Mouse (Mus musculus) embryonic facial prominence, embryonic 15.5 days (tissue): ENCODE measurements at regions not wholly inside any gene's neighbourhood (a gene's known extent, or its start where the extent isn't known, plus 50 kb on each side); places are given as distances from the start of the nearest gene placed in this dataset.

Experiments
- ATAC-seq: fragments of 200-750 bp; cut with Nextera tagmentation; 2 replicates; pipeline ENCODE4 v1.8.0; 2017; ENCODE audit warnings: low read depth, moderate TSS enrichment; ENCODE audit not compliant: insufficient number of reproducible peaks, low FRiP score, low TSS enrichment
- H3K27ac ChIP-seq: fragments of 300-500 bp; sonication (generic); replicated peaks from 2 replicates; pipeline ENCODE4 v1.5.1; 2015; ENCODE audit warnings: mild to moderate bottlenecking, inconsistent platforms
- H3K27me3 ChIP-seq: fragments of 300-500 bp; sonication (generic); 2 replicates; pipeline ENCODE4 v1.6.1; 2015; ENCODE audit warnings: inconsistent platforms
- H3K36me3 ChIP-seq: fragments of 300-500 bp; sonication (generic); 2 replicates; pipeline ENCODE4 v1.6.1; 2015; ENCODE audit warnings: mild to moderate bottlenecking, inconsistent platforms
- H3K4me1 ChIP-seq: fragments of 300-500 bp; sonication (generic); 2 replicates; pipeline ENCODE4 v1.6.1; 2015; ENCODE audit warnings: inconsistent platforms
- H3K4me2 ChIP-seq: fragments of 300-500 bp; sonication (generic); replicated peaks from 2 replicates; pipeline ENCODE4 v1.6.1; 2015; ENCODE audit warnings: mild to moderate bottlenecking, inconsistent platforms
- H3K4me3 ChIP-seq: fragments of 300-500 bp; sonication (generic); replicated peaks from 2 replicates; pipeline ENCODE4 v1.5.1; 2015; ENCODE audit warnings: mild to moderate bottlenecking, inconsistent platforms
- H3K9ac ChIP-seq: fragments of 300-500 bp; sonication (generic); 2 replicates; pipeline ENCODE4 v1.6.1; 2015; ENCODE audit warnings: inconsistent platforms
- H3K9me3 ChIP-seq: fragments of 300-500 bp; sonication (generic); replicated peaks from 2 replicates; pipeline ENCODE4 v1.6.1; 2016; ENCODE audit warnings: inconsistent platforms
- WGBS: fragments of 180-500 bp; shearing (Covaris S2); methylation state at CpG from one replicate; pipeline ENCODE4 v1.1.7; 2015; 5-methylcytosine and 5-hydroxymethylcytosine counted together

DNA sequence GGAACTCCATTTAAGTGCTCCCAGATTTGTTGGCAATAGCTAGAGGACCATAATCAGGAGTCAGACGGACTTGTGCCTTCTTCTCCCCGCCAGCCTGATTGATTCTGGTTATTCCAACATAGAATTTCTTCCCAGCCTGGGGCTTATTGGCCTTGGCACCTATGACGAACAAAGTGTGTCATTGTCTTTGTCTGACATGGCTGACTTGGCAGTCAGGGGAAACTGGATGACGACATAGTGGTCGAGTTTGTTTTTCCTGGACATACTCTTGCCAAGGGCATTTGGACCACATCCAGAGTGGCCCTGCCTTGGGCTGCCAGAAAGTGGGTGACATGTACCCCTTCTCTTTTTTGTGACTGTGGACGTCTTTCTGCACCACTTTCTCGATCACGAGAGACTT, 254.1 kb downstream of the Lmx1a start:
- H3K27ac ChIP-seq, result no peak overlapping the region
- H3K9ac ChIP-seq, result no peak overlapping the region
- ATAC-seq, result no peak
- no peaks in the 10 kb centered on the region for H3K9me3 ChIP-seq
- H3K27me3 ChIP-seq, result no peaks in the 10 kb centered on the region
- no peaks in the 10 kb centered on the region for H3K4me1 ChIP-seq
- no peak overlapping the region for H3K4me2 ChIP-seq
- H3K36me3 ChIP-seq, result no peaks in the 10 kb centered on the region
- 52% methylated on average over 8 of the region's 8 CpGs for WGBS
- H3K4me3 ChIP-seq, result no peak overlapping the region

GRCm38 (mm10) chr1:167945615-167946252, 256.7 kb downstream of the Lmx1a start:
- no peak for ATAC-seq
- Histone ChIP-seq H3K4me2 (no peak overlapping the region), H3K9me3 (no peaks in the 10 kb centered on the region), H3K27me3 (no peaks in the 10 kb centered on the region), H3K27ac (no peak overlapping the region), H3K36me3 (no peaks in the 10 kb centered on the region), H3K4me1 (no peaks in the 10 kb centered on the region), H3K9ac (no peak overlapping the region), H3K4me3 (no peak overlapping the region)
- 53% methylated on average over 9 of the region's 9 CpGs for WGBS

DNA sequence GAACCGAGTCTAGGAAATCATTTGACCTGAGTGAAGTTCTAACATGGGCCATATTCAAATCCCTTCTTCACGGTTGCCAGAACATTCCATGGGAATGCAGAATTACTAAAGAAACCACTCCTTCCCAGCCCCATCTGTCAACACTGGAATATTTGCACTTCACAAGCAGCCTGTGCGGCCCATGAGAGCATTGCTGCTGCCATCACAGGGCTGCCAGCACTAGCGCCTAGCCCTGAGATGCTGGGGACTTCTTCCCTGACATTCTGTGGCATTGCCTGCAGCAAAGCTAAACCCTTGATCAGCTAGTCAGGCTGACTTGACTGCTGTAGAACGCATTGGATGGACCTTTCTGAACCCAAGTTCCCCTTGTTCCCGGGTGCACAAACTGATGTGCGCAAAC, 258.8 kb downstream of the Lmx1a start:
- Histone ChIP-seq H3K36me3 (no peaks in the 10 kb centered on the region), H3K9me3 (no peaks in the 10 kb centered on the region), H3K4me2 (no peak overlapping the region), H3K27me3 (no peaks in the 10 kb centered on the region), H3K9ac (no peak overlapping the region), H3K4me1 (no peaks in the 10 kb centered on the region), H3K27ac (no peak overlapping the region), H3K4me3 (no peak overlapping the region)
- 62% methylated on average over 7 of the region's 7 CpGs for WGBS
- ATAC-seq, result no peak

DNA sequence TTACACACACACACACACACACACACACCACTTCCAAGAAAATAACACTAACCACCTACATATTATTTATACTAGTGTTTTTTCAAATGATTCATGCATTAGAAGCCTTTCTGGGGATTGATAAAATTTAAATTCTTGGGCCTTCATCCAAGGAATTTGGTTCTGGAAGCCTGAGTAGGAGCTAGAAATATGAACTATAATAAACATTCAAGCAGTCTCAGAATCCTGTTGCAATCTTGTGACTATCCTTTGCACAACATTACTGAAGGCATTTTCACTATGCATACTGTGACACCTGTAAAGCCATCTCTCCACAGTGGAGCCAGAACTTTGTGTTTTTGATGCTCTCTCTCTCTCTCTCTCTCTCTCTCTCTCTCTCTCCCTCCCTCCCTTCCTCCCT, 262.7 kb downstream of the Lmx1a start:
- no peaks in the 10 kb centered on the region for H3K36me3 ChIP-seq
- no peak overlapping the region for H3K9ac ChIP-seq
- H3K4me3 ChIP-seq, result no peak overlapping the region
- H3K27me3 ChIP-seq, result no peaks in the 10 kb centered on the region
- no peaks in the 10 kb centered on the region for H3K9me3 ChIP-seq
- no peak for ATAC-seq
- no peaks in the 10 kb centered on the region for H3K4me1 ChIP-seq
- no peak overlapping the region for H3K4me2 ChIP-seq
- H3K27ac ChIP-seq, result no peak overlapping the region

DNA sequence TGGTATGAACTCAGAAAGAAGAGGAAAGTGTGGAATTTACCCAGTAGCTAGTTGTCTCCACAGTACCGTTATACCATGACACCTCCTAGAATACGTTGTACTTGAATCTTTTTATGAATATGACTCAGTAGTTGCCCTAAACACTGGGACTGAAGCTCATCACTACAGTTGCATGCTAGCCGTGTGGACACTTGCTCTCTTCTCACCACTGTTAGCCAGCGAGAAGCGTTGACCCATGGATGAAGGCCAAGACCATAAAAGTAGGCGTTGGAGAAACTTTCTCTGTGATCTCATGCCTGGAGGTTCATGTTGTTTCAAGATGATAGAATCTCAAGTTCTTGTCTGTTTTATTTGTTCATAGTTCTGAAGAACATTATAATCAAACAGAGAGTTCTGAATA, 269.5 kb downstream of the Lmx1a start:
- Histone ChIP-seq H3K9me3 (no peaks in the 10 kb centered on the region), H3K9ac (no peak overlapping the region), H3K4me3 (no peak overlapping the region), H3K4me1 (no peaks in the 10 kb centered on the region), H3K27ac (no peak overlapping the region), H3K27me3 (no peaks in the 10 kb centered on the region), H3K36me3 (no peaks in the 10 kb centered on the region), H3K4me2 (no peak overlapping the region)
- 86% methylated on average over 6 of the region's 6 CpGs for WGBS
- ATAC-seq, result no peak

DNA sequence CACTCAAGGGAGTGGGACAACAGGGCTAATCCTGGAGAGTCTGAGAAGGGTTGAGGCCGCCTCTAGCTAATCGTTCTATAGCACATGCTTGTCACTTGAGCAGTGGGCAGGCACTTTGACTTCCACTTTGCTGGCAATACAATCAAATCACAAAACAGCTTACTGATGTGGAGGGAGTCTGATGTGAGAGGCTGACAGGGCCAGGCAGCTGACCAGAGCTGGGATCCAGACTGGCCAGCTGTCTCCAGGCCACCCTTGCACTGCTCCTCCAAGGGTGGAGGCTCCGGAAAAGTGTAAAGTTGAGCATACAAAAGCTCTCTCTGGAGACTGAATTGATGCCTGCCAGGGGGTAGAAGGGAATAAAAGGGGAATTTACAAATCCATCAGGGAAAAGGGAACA, 280.5 kb downstream of the Lmx1a start:
- H3K4me3 ChIP-seq, result no peak overlapping the region
- H3K36me3 ChIP-seq, result no peaks in the 10 kb centered on the region
- H3K9me3 ChIP-seq, result no peaks in the 10 kb centered on the region
- 73% methylated on average over 3 of the region's 3 CpGs for WGBS
- no peak overlapping the region for H3K4me2 ChIP-seq
- H3K9ac ChIP-seq, result no peak overlapping the region
- no peak overlapping the region for H3K27ac ChIP-seq
- H3K4me1 ChIP-seq, result no peaks in the 10 kb centered on the region
- ATAC-seq, result no peak
- no peaks in the 10 kb centered on the region for H3K27me3 ChIP-seq

GRCm38 (mm10) chr1:167969985-167970384, 280.9 kb downstream of the Lmx1a start:
- WGBS, result 57% methylated on average over 5 of the region's 5 CpGs
- no peak for ATAC-seq
- no peaks in the 10 kb centered on the region for H3K27me3 ChIP-seq
- no peak overlapping the region for H3K27ac ChIP-seq
- H3K36me3 ChIP-seq, result no peaks in the 10 kb centered on the region
- no peak overlapping the region for H3K4me2 ChIP-seq
- no peak overlapping the region for H3K4me3 ChIP-seq
- no peak overlapping the region for H3K9ac ChIP-seq
- H3K4me1 ChIP-seq, result no peaks in the 10 kb centered on the region
- H3K9me3 ChIP-seq, result no peaks in the 10 kb centered on the region

- Histone ChIP-seq H3K9ac (no peak overlapping the region), H3K4me1 (no peaks in the 10 kb centered on the region), H3K4me3 (no peak overlapping the region), H3K27ac (no peak overlapping the region), H3K36me3 (no peaks in the 10 kb centered on the region), H3K9me3 (no peaks in the 10 kb centered on the region), H3K4me2 (no peak overlapping the region), H3K27me3 (no peaks in the 10 kb centered on the region)
- 49% methylated on average over 3 of the region's 3 CpGs for WGBS
- ATAC-seq, result no peak
Observed at GRCm38 (mm10) chr1:167976708-167977107, 287.7 kb downstream of the Lmx1a start.

- no peak overlapping the region for H3K4me2 ChIP-seq
- WGBS, result 71% methylated on average over 3 of the region's 3 CpGs
- H3K36me3 ChIP-seq, result no peaks in the 10 kb centered on the region
- H3K27ac ChIP-seq, result no peak overlapping the region
- H3K4me3 ChIP-seq, result no peak overlapping the region
- no peaks in the 10 kb centered on the region for H3K4me1 ChIP-seq
- H3K9me3 ChIP-seq, result no peaks in the 10 kb centered on the region
- ATAC-seq, result no peak
- no peak overlapping the region for H3K9ac ChIP-seq
- no peaks in the 10 kb centered on the region for H3K27me3 ChIP-seq
Observed at GRCm38 (mm10) chr1:167979187-167979586, 290.1 kb downstream of the Lmx1a start.

GRCm38 (mm10) chr1:167979588-167979987, 290.6 kb downstream of the Lmx1a start:
- Histone ChIP-seq H3K4me2 (no peak overlapping the region), H3K4me3 (no peak overlapping the region), H3K4me1 (no peaks in the 10 kb centered on the region), H3K27me3 (no peaks in the 10 kb centered on the region), H3K27ac (no peak overlapping the region), H3K9me3 (no peaks in the 10 kb centered on the region), H3K36me3 (no peaks in the 10 kb centered on the region), H3K9ac (no peak overlapping the region)
- ATAC-seq, result no peak
- WGBS, result 89% methylated on average over 5 of the region's 5 CpGs

DNA sequence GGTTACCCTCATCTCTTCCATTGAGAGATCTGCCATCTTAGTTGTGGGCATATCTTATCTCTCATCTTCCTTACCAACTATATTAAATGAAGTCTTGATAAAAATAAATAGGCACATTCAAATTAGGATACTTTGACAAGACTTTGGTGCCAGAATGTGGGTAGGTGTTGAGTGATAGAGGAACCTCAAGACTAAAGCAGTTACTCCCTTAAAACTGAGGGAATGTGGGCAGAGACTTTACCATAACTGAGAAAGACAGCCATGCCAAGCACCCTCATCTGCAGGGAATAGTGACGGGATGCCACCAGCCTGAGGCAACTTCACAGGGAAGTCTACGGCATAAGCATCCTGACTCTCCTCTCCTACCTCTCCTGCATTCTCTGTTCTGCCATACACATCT, 292.3 kb downstream of the Lmx1a start:
- no peak overlapping the region for H3K4me2 ChIP-seq
- H3K9ac ChIP-seq, result no peak overlapping the region
- no peaks in the 10 kb centered on the region for H3K4me1 ChIP-seq
- H3K27me3 ChIP-seq, result no peaks in the 10 kb centered on the region
- H3K9me3 ChIP-seq, result no peaks in the 10 kb centered on the region
- H3K27ac ChIP-seq, result no peak overlapping the region
- WGBS, result 86% methylated on average over 2 of the region's 2 CpGs
- H3K36me3 ChIP-seq, result no peaks in the 10 kb centered on the region
- no peak for ATAC-seq
- no peak overlapping the region for H3K4me3 ChIP-seq

- Histone ChIP-seq H3K27ac (no peak overlapping the region), H3K4me3 (no peak overlapping the region), H3K36me3 (no peaks in the 10 kb centered on the region), H3K27me3 (no peaks in the 10 kb centered on the region), H3K9me3 (no peaks in the 10 kb centered on the region), H3K4me1 (no peaks in the 10 kb centered on the region), H3K9ac (no peak overlapping the region), H3K4me2 (no peak overlapping the region)
- WGBS, result 69% methylated on average over 3 of the region's 3 CpGs
- no peak for ATAC-seq
Observed at GRCm38 (mm10) chr1:168007456-168007855, 318.4 kb downstream of the Lmx1a start.
